Mouse (Mus musculus) R1 (cell line): ENCODE results near the gene Rps23.

Source experiments
- DNase-seq: peaks from one replicate; pipeline ENCODE4 v3.0.0-alpha.2; 2018; ENCODE audit warnings: low read depth, low spot score

Rps23 gene

DNA sequence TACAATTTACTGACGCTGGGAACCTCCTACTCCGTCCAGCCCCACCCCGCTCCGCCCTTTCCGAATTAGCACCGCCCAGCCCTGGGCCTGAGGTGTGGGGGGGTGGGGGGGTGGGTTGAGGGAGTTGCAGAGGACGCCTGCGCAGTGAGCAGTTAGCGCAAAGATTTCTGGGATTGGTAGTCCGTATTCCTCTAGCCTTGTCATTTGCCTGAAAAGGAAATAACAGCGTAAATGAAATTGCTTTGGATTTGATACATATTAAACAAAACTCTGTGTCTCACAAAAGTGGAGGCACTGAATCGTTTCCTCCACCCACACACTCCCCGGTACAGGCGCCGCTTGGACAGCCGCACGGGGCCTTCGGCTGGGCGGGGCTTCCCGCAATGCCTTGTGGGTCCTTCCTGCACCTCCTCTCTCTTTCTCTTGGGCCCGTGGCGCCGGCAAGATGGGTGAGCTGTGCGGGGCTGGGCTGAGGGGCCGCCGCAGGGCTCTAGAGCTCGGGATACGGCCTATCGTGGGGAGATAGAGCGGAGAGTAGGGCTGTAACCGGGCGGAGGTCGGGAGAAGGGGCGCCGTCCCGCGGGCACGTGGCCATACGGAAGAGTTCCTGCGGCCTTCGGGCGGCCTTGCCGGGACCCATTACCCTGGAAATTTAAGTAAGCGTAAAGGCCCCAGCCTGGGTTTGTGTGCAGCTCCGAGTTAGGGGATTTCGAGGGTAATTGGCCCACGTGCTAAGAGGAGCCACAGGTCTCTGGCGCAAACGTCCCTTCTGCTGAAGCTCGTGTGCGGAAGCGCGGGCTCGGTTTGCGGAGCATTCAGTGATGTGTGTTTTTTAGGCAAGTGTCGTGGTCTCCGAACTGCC, at the start of gene Rps23:
TSS of gene Rps23 (plus strand) at position 208 of the 862 bp plus-strand sequence.
- peak; percentile 92 for DNase-seq

DNA sequence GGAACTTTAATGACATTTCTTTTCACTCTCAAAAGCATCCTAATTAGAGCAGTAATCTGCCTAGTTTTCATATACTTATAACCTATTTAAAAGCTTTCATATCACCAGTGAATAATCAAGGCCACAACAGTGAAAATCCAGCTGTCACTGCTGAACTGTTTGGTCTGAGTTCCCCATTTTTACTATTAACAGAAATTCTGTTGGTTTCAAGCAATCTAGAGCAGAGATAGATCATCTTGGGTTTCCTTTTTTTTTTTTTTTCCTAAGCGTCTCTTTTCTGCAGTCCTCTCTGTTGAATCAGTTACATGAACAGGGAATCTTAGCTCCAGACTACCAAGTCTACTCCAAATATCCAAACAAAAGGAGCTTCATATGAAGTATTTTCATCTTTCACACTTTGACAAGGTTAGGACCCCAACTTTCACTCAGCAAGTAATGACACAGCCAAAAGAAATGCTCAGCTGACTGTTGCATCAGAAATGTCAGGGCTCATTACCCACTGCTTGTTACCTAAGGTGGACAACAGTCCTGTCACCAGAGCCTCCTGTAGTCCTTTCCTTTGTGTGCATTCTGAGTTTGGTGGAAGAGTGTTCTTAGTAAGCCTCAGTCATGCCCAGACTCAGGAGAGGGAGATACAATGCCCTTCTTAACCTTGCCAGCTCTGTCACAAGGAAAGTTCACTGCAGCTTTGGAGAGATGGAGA, 40.9 kb upstream of the Rps23 start:
- DNase-seq = no peak

DNA sequence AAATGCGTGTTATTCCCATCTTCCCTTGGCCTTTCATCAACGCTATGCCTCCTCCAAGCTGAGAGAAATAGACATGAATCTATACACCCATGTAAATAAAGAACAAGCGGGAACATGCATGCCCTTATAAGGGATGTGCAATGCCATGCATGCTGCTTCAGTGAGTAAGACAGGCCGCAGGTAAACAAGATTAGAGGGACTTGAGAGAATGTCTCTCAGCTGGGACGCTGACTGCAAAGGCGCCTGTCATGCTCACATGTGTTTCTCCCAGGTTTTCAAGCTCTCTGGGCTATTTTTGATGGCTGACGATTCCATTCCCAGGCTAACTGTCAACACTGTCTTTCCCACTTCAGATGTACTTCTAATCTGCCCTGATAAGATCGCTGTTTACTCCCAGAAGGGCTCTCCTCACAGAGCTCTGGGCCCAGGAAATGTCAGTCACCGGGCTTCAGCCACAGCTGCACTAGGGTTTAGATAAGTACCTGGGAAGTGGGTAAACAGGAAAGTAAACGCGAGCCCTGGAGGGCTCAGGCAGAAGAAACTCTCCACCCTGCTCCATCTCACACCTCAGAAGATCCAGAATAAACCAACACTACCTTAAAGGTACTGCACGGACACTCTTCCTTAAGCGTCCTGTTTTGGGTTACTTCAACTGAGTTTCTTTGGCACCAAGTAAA, 36.8 kb upstream of the Rps23 start:
- DNase-seq = no peak

DNA sequence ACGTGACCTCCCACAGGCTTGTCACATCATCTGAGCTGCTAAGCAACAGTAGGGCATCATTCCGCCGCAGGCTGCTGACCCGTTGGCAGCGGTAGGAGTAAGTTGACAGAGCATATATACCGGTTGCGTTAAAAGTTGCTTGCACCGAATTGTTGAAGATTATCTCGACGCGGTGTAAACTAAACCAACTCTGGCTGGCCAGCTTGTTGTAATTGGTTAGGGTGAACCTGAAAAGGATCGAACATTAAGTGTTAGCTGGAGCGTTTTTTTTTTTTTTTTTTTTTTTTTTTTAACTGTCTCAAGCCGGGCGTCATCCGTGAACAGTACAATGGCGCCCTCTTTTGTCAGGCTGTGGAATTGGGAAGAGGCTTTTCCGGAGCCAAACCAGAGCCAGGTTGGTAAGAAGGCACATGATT, 36.2 kb upstream of the Rps23 start:
- DNase-seq = peak; percentile 75

DNA sequence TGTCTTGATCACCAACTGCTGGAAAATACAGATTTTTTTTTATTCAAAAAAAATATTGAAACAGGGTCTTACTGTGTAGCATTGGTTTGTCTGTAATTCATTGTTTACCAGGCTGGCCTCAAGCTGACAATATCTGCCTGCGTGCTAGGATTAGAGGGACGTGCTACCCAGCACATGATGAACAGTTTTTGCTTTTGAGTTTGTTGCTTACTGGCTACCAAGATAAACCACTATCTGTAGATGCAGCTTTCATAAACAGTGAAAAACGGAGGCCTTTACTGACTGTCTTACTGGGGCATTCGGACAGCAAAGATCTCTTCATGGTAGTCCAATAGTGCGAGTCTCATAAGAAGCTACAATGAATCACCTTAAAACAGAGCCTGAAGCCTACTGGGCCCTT, 32.6 kb upstream of the Rps23 start:
- no peak for DNase-seq

DNA sequence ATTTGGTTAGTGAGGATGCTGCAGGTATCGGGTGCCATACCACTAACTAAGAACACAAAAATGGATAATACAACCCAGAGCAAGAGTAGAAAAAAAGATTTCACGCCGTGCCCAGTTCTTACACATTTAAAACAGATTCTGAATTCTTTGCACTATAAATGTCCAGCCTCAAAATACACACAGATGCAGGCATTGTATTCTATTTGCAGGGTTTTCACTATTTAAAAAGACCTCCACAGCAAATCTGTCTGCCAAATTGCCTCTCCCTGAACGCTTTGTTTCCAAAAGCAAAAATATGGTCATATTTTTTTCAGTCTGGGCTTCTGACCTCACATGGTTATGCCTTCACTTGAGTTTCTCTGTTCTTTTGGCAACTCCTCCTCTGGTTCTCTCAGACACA, 27.9 kb upstream of the Rps23 start:
- no peak for DNase-seq

DNA sequence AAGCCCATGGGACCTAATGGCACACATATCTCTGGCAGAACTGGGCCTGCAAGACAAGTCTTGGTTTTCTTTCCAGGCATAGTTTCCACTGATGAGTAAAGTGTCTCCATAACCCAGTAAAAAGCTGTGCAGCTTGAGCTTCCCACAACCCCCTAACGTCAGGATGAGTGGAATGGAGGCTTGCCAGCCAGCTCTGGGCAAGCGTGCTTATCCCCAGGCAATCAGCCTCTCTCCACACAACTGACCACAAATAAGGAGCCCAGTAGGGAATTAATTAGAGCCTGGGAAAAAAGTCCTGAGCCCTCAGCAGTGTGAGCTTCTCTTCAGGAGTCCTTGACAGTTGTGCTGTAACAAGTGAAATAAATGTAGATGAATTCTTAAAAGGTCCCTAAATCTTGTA, 26.7 kb upstream of the Rps23 start:
- no peak for DNase-seq

DNA sequence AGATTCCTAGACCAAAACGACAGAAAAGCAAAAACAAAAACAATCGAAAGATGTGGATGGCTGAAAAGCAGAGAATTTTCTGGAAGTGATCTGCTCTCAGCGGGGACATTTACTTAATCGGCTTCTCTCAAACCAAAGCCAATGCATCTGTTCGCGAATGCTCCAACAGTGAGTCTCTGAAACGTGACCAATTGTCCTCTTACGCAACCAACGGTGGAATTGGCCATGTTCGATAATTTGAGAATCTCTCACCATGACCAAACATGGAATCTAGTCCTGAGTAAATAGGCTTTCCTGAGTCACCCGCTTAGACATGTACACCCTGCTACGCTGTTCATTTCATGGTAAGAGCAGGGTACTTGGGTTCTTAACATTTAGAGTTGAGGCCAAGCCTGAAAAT, 25.9 kb upstream of the Rps23 start:
- no peak for DNase-seq

DNA sequence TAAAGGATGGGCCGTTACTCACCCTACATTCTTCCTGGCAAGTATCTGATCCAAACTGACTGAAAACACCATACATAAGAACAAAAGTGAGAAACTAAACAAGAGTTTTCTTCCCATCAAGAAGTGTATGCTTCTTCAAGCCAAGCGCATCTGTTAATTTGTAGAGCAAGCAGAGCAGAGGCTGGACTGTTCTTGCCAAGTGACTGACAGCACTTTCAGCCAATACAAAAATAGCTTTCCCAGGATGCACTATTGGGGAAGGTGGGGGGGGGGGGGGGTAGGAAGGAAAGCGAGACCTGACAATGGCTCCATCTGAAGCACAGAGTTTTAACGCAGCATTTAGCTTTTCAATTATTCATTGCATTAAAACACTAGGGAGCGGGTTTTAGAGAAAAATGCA, 17.6 kb upstream of the Rps23 start, which contains the start of gene Atp6ap1l:
TSS of gene Atp6ap1l (minus strand) at position 180 of the 400 bp plus-strand sequence.
- peak; percentile 51 for DNase-seq

DNA sequence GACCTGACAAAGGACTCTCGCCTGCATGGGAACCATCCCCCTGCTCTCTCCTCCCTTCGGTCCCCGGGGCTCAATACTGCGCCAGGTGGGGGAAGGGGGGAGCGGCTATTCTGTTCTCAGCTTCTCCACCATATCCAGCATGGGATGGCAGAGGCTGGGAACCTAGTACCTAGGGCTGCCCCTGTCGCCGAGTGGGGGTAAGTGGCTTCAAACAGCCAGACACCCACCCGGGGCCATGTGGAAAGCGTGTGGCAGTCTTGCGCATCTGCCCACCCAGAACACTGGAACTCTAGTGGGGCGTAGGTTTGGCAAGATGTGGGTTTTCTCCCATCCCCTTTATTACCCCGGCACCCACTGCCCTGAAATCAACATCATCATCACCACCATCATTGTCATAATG, 15.4 kb upstream of the Rps23 start:
- peak; percentile 16 for DNase-seq

DNA sequence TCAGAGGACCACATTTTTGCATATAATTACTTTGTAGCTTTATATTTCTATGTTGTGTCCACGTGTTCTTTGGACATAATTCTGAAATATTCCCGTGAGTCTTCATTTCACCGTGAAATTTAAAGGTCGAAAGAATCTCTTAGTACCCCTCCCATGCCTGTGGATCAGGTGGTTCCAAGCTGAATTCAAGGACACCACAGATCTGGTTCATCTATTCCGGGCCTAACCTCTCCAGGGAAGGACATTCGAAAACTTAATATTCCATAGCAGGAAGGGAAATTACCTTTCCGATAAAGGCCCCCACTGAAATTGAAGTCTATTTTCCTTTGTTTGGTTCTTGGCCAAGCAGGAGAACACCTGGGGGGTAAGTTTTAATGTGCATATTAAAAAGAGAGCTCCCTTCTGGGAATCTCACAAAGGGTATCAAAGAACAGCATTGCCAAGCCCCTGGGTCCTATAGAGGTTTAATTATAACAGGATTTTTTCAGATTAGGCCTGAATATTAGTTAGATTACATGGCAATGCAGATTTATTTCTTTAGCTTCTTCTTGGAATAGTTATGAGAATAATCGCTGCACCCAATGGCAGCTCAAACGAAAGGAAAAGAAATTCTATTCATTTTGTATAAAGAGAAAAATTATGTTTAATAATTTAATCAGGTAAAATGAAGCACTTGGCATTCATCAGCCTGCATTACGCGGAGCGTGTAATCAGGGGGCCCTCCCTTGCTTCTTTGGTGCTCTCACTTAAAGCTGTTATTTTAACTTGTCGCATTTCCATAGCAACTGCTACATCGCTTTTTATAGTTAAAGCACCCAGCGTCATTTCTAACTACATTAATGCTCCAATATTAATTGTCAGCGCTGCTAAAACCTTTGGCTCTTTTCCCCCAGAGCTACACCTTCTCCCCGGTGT, 9.7 kb upstream of the Rps23 start:
- no peak for DNase-seq

DNA sequence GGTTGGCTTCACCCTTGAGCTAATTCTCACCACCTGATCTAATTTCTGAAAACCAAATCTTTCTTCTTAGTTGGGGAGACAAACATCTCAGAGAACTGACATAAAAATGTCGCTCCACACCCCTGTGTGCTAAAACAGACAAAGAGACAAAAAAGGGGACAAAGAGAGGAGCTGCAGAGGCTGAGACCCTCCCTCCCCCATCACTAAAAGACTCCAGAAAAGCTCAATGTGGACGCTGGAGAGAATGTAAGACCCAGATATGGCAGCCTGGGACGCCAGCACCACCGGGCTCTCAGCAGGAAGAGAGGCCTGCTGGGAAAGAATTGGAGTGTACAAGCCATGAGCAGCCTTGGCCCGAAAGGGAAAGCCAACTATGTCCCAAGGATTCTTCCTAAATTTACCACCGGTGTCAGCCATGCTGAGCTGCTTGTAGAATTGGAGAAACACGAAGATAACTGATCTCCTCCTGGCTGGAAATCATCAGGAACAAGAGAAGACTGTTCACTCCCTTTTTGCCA, 9.0 kb upstream of the Rps23 start:
- peak; percentile 13 for DNase-seq

DNA sequence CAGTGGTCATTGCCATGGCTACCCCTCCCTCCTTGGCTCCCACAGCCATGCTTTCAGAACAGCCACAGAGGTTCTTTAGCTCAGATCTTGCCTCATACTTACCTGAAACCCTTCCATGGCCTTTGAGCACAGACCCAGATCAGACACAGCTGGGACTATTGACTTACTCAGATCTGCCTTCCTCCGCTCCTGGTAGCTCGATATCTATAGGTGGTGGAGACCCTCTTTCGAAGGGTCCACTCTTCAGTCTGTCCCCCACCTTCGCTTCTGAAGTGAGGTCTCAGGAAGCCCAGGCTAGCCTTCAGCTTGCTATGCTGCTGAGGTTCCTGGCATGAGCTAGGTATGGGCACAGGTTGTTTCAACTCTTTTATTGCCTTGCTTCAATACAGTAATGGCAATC, 8.0 kb upstream of the Rps23 start:
- no peak for DNase-seq

DNA sequence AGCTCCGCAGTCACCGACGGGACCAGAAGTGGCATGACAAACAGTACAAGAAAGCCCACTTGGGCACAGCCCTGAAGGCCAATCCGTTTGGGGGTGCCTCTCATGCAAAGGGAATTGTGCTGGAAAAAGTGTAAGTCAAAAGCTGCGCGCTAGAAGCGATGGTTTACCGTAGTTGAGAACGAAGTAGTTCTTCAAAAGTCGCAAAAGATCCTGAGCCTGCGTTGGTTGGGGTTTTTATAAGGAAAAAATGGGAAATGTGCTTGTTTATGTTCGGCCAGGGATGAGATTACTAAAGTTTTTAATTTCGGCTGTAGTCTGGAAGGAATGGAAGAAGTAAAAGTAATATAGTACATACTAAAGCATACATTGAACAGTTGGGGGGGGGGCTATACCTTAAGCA, 859 bp downstream of the Rps23 start:
- peak; percentile 39 for DNase-seq

DNA sequence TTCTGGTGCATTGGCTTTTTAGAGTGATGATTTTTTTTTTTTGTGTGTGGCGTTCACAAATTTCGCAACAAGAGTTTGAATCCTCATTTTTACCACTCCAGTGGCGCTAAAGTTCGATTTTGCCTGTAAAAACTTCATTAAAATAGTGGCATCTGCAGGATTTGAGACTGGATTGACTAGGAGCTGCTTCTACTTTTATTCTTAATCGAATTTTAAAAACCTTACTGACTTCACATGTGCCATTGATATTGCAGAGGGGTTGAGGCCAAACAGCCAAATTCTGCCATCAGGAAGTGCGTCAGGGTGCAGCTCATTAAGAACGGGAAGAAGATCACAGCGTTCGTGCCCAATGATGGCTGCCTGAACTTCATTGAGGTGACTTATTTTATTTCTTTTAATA, 1.3 kb downstream of the Rps23 start:
- DNase-seq = peak; percentile 28

DNA sequence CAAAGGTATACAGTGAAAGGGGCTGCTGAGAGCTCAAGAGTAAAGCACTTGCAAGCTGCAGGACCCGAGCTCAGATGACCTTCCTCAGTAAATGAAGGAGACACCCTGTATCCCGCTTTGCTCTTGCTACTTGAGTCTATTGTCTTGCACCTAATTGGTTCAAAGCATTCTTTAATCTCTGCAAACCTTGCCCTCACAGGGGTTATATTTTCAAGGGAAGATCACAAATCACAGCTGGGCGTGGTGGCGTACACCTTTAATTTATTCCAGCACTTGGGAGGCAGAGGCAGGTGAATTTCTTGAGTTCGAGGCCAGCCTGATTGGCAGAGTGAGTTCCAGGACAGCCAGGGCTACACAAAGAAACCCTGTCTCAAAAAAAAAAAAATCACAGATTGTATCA, 2.4 kb downstream of the Rps23 start:
- peak; percentile 80 for DNase-seq

DNA sequence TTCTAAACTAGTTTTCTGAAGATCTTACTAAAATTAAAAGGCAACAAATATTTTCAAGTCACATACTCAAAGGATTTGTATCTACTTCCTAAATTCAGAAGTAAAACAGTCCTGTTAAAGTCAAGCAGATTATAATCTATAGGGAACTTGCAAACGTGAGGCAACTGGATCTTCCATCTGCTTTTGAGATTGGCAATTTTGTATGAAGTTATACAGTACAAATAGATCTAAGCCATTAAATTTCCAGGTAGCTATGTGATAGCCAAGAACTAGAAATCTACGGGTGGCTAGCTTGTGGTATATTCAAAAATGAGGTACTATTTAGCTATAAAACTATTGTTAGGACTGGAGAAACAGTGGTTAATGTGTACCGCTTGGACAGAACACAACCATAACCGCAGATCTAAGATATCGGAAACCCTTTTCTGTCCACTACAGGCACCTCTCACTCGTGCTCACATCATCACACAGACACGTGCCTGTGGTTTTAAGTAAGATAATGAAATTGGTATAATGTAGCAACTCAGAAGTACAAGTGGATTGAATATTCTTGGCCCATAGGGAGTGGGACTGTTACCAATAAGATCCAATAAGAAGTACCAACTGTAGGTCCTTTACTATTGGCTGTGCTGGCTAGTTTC, 3.5 kb downstream of the Rps23 start:
- DNase-seq = peak; percentile 42

DNA sequence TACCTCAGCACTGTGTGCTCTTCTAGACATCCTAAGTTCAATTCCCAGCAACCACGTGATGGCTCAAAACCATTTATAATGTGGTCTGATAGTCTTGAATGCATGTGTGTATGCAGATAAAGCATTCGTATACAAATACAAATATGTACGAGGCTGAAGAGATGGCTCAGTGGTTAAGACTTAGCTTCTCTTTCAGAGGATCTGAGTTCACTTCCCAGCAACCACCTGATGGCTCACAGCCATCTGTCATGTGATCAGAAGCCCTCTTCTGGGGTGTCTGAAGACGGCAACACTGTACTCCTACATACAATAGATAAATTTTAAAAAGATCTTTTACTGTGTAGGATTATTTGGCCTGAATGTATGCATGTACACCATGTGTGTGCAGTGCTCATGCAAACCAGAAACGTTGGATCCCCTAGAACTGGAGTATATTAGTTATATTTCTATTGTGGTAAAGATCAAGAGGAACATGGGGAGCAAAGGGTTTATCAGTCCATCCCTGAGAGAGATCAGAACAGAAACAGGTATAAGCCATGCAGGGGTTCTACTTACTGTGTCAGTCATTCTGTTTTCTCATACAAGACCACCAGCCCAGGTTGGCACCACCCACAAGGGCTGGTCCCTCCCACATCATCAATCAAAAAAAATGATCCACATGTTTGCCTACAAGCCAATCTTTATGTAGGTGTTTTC, 4.3 kb downstream of the Rps23 start:
- peak; percentile 51 for DNase-seq

DNA sequence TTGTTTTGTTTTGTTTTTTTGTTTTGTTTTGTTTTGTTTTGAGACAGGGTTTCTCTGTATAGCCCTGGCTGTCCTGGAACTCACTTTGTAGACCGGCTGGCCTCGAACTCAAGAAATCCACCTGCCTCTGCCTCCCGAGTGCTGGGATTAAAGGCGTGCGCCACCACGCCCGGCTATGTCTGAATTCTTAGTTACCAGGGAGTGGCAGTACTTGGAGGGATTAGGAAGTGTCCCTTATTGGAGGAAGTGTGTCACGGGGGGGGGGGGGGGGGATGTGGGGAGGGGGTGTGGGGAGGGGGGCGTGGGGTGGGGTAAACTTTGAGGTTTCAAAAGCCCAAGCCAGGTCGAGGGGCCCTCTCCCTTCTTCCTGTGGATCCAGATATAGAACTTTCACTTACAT, 5.5 kb downstream of the Rps23 start:
- DNase-seq = peak; percentile 33

DNA sequence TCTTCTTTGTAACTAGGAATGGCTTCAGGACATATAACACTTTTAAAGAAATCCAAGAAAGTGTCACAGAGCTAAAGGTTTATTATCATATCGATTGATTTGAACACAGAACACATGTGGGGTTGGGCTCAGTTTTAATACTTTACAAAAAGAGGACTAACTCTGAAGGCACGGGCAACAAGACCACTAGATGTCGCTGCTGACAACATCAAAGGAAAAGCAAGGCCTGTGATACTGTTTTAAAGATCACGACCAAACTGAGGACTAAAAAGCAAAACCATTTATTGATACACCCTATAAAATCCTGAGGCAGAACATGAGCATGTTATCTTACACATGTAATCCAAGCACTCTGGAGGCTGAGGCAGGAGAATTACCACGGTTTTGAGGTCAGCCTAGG, 7.1 kb downstream of the Rps23 start:
- DNase-seq = peak; percentile 75
